Mouse (Mus musculus): Measurements from ENCODE around the gene Engase. TPM values are rescaled to one million over a fixed set of nuclear protein-coding genes. Genes with fewer than 3 reads are reported as not detected.

The Engase gene
- polyA plus RNA-seq, 1 experiment from 2014 or later: 6.5 TPM

- Histone ChIP-seq H3K4me3 (ENCODE audit: low read length) (no peak overlapping the region), H3K4me1 (ENCODE audit: control insufficient read depth, insufficient read depth, low read depth, low read length) (peaks cover 15% of the 10 kb centered on the region), H3K9ac (ENCODE audit: low read depth, low read length) (no peak overlapping the region), H3K27ac (ENCODE audit: low read depth, low read length) (no peak overlapping the region), H3K36me3 (ENCODE audit: control insufficient read depth, insufficient read depth, low read length) (no peaks in the 10 kb centered on the region; the same call in 1 of the 2 replicates), H3K27me3 (replicated peaks; ENCODE audit: control insufficient read depth, insufficient read depth, low read length) (no peaks in the 10 kb centered on the region), H3K4me2 (ENCODE audit: low read length) (no peak overlapping the region), H3K9me3 (ENCODE audit: control insufficient read depth, low read length) (no peaks in the 10 kb centered on the region)
- 62% methylated on average over 11 of the region's 11 CpGs for WGBS
- no peak for ATAC-seq
Measured at GRCm38 (mm10) chr11:118485338-118485737, 8.7 kb downstream of the Engase start.

- Histone ChIP-seq H3K36me3 (ENCODE audit: control insufficient read depth, insufficient read depth, low read length) (no peaks in the 10 kb centered on the region; the same call in 1 of the 2 replicates), H3K27ac (ENCODE audit: low read depth, low read length) (no peak overlapping the region)
Measured at GRCm38 (mm10) chr11:118485780-118486179, 9.2 kb downstream of the Engase start.

GRCm38 (mm10) chr11:118486281-118486680, 9.7 kb downstream of the Engase start:
- H3K27ac ChIP-seq (ENCODE audit: low read depth, low read length): no peak overlapping the region
- H3K9ac ChIP-seq (ENCODE audit: low read depth, low read length): no peak overlapping the region
- ATAC-seq: no peak
- peaks cover 21% of the 10 kb centered on the region for H3K4me1 ChIP-seq (ENCODE audit: control insufficient read depth, insufficient read depth, low read depth, low read length)
- H3K36me3 ChIP-seq (ENCODE audit: control insufficient read depth, insufficient read depth, low read length): no peaks in the 10 kb centered on the region; the same call in 1 of the 2 replicates
- no peak overlapping the region for H3K4me3 ChIP-seq (ENCODE audit: low read length)
- no peak overlapping the region for H3K4me2 ChIP-seq (ENCODE audit: low read length)
- H3K9me3 ChIP-seq (ENCODE audit: control insufficient read depth, low read length): no peaks in the 10 kb centered on the region
- WGBS: 84% methylated on average over 6 of the region's 6 CpGs
- no peaks in the 10 kb centered on the region for H3K27me3 ChIP-seq (replicated peaks; ENCODE audit: control insufficient read depth, insufficient read depth, low read length)

More at GRCm38 (mm10) chr11:118485780-118486179, 9.2 kb downstream of the Engase start:
- Histone ChIP-seq H3K9me3 (ENCODE audit: control insufficient read depth, low read length) (no peaks in the 10 kb centered on the region), H3K4me2 (ENCODE audit: low read length) (no peak overlapping the region), H3K27me3 (replicated peaks; ENCODE audit: control insufficient read depth, insufficient read depth, low read length) (no peaks in the 10 kb centered on the region), H3K9ac (ENCODE audit: low read depth, low read length) (no peak overlapping the region), H3K4me1 (ENCODE audit: control insufficient read depth, insufficient read depth, low read depth, low read length) (peaks cover 20% of the 10 kb centered on the region), H3K4me3 (ENCODE audit: low read length) (no peak overlapping the region)
- no peak for ATAC-seq
- 96% methylated on average over 3 of the region's 3 CpGs for WGBS

- H3K9me3 ChIP-seq (ENCODE audit: control insufficient read depth, low read length): no peaks in the 10 kb centered on the region
- no peak overlapping the region for H3K4me3 ChIP-seq (ENCODE audit: low read length)
- no peak for ATAC-seq
- no peak overlapping the region for H3K27ac ChIP-seq (ENCODE audit: low read depth, low read length)
- peaks cover 21% of the 10 kb centered on the region for H3K4me1 ChIP-seq (ENCODE audit: control insufficient read depth, insufficient read depth, low read depth, low read length)
- H3K27me3 ChIP-seq (replicated peaks; ENCODE audit: control insufficient read depth, insufficient read depth, low read length): no peaks in the 10 kb centered on the region
- no peak overlapping the region; the same call in 1 of the 2 replicates for H3K9ac ChIP-seq (ENCODE audit: low read depth, low read length)
- H3K4me2 ChIP-seq (ENCODE audit: low read length): no peak overlapping the region
- no peaks in the 10 kb centered on the region; the same call in 1 of the 2 replicates for H3K36me3 ChIP-seq (ENCODE audit: control insufficient read depth, insufficient read depth, low read length)
- WGBS: 80% methylated on average over 29 of the region's 29 CpGs
Measured at GRCm38 (mm10) chr11:118486881-118487772, 10.5 kb downstream of the Engase start.

- 73% methylated on average over 8 of the region's 8 CpGs for WGBS
- Histone ChIP-seq H3K4me1 (ENCODE audit: control insufficient read depth, insufficient read depth, low read depth, low read length) (peaks cover 21% of the 10 kb centered on the region), H3K4me2 (ENCODE audit: low read length) (no peak overlapping the region), H3K27me3 (replicated peaks; ENCODE audit: control insufficient read depth, insufficient read depth, low read length) (no peaks in the 10 kb centered on the region), H3K27ac (ENCODE audit: low read depth, low read length) (peak overlapping the region; percentile 60), H3K9ac (ENCODE audit: low read depth, low read length) (peak overlapping the region; percentile 17; the same call in 1 of the 2 replicates), H3K4me3 (ENCODE audit: low read length) (no peak overlapping the region), H3K36me3 (ENCODE audit: control insufficient read depth, insufficient read depth, low read length) (no peaks in the 10 kb centered on the region; the same call in 1 of the 2 replicates), H3K9me3 (ENCODE audit: control insufficient read depth, low read length) (no peaks in the 10 kb centered on the region)
- peak; percentile 19; the same call in 1 of the 2 replicates for ATAC-seq
Measured at GRCm38 (mm10) chr11:118488191-118488906, 11.7 kb downstream of the Engase start.

- peak; percentile 13 for ATAC-seq
- H3K9ac ChIP-seq (ENCODE audit: low read depth, low read length): peak overlapping the region; percentile 17; the same call in 1 of the 2 replicates
- H3K9me3 ChIP-seq (ENCODE audit: control insufficient read depth, low read length): no peaks in the 10 kb centered on the region
- no peak overlapping the region for H3K4me3 ChIP-seq (ENCODE audit: low read length)
- WGBS: 44% methylated on average over 12 of the region's 12 CpGs
- no peaks in the 10 kb centered on the region for H3K27me3 ChIP-seq (replicated peaks; ENCODE audit: control insufficient read depth, insufficient read depth, low read length)
- peaks cover 21% of the 10 kb centered on the region for H3K4me1 ChIP-seq (ENCODE audit: control insufficient read depth, insufficient read depth, low read depth, low read length)
- H3K36me3 ChIP-seq (ENCODE audit: control insufficient read depth, insufficient read depth, low read length): no peaks in the 10 kb centered on the region; the same call in 1 of the 2 replicates
- peak overlapping the region; percentile 60 for H3K27ac ChIP-seq (ENCODE audit: low read depth, low read length)
- no peak overlapping the region for H3K4me2 ChIP-seq (ENCODE audit: low read length)
Measured at GRCm38 (mm10) chr11:118488907-118489270, 12.3 kb downstream of the Engase start.

GRCm38 (mm10) chr11:118490566-118491218, 14.1 kb downstream of the Engase start:
- peaks cover 21% of the 10 kb centered on the region for H3K4me1 ChIP-seq (ENCODE audit: control insufficient read depth, insufficient read depth, low read depth, low read length)
- no peak overlapping the region; the same call in 1 of the 2 replicates for H3K4me2 ChIP-seq (ENCODE audit: low read length)
- ATAC-seq: no peak
- H3K9ac ChIP-seq (ENCODE audit: low read depth, low read length): 0 out of 2 replicates have a peak overlapping the region, but pooled peaks have one; percentile 24
- H3K9me3 ChIP-seq (ENCODE audit: control insufficient read depth, low read length): no peaks in the 10 kb centered on the region
- no peak overlapping the region for H3K4me3 ChIP-seq (ENCODE audit: low read length)
- 18% methylated on average over 22 of the region's 22 CpGs for WGBS
- no peak overlapping the region for H3K27ac ChIP-seq (ENCODE audit: low read depth, low read length)
- H3K27me3 ChIP-seq (replicated peaks; ENCODE audit: control insufficient read depth, insufficient read depth, low read length): no peaks in the 10 kb centered on the region
- no peaks in the 10 kb centered on the region; the same call in 1 of the 2 replicates for H3K36me3 ChIP-seq (ENCODE audit: control insufficient read depth, insufficient read depth, low read length)

GRCm38 (mm10) chr11:118491230-118491629, 14.6 kb downstream of the Engase start:
- Histone ChIP-seq H3K4me2 (ENCODE audit: low read length) (no peak overlapping the region), H3K9ac (ENCODE audit: low read depth, low read length) (no peak overlapping the region), H3K4me1 (ENCODE audit: control insufficient read depth, insufficient read depth, low read depth, low read length) (peaks cover 21% of the 10 kb centered on the region), H3K27ac (ENCODE audit: low read depth, low read length) (no peak overlapping the region), H3K27me3 (replicated peaks; ENCODE audit: control insufficient read depth, insufficient read depth, low read length) (no peaks in the 10 kb centered on the region), H3K9me3 (ENCODE audit: control insufficient read depth, low read length) (no peaks in the 10 kb centered on the region), H3K4me3 (ENCODE audit: low read length) (no peak overlapping the region), H3K36me3 (ENCODE audit: control insufficient read depth, insufficient read depth, low read length) (no peaks in the 10 kb centered on the region; the same call in 1 of the 2 replicates)
- 86% methylated on average over 7 of the region's 7 CpGs for WGBS
- no peak for ATAC-seq
